In genomic region chr3:34441266-34441665, GRCm38 (mm10) we compare ENCODE assay signal across 11 mouse cellular contexts.
DNase-seq lines count a peak whose midpoint lies in the region; ATAC-seq lines count a peak whose summit lies in the region.
"Had no signal": no experiment of that assay in that cellular context is flagged by ENCODE, and none has a peak within 500 bp of the region (broad histone marks: within the 10 kb centered on the region; RNA-seq: fewer than 3 reads in every experiment).

No protein-coding gene starts in this region.

- H3K4me1 ChIP-seq in forebrain, embryonic 12.5 days, result peaks cover 51% of the 10 kb centered on the region
- peaks cover 37% of the 10 kb centered on the region for H3K4me1 ChIP-seq in neural tube, embryonic 13.5 days (replicated peaks)

- ATAC-seq in forebrain, embryonic 12.5 days (ENCODE audit: low FRiP score), result 0 out of 2 replicates have a peak, but pooled peaks have one; percentile 28
- ATAC-seq in neural tube, embryonic 13.5 days (ENCODE audit: low read depth), result peak; percentile 60; the same call in 1 of the 2 replicates

- WGBS in forebrain, embryonic 12.5 days, result 5% methylated on average over 5 of the region's 5 CpGs
- WGBS in neural tube, embryonic 13.5 days, result 12% methylated on average over 5 of the region's 5 CpGs

- peak; percentile 74 for DNase-seq in layer of hippocampus, adult 11-12 months (ENCODE audit: low spot score)
- no peak for DNase-seq in layer of hippocampus, postnatal 25 days (ENCODE audit: extremely low spot score in 1 of 2, low spot score in 1 of 2)
- peak; percentile 40 to 47 for DNase-seq in layer of hippocampus, postnatal 10 days (ENCODE audit: low spot score in 2 of 2)
- DNase-seq in kidney, postnatal 4 days, result no peak
- DNase-seq in adrenal gland, adult (ENCODE audit: inconsistent age in 2 of 2, low spot score in 1 of 2), result no peak
- no peak for DNase-seq in gastrocnemius, postnatal 36 days
- DNase-seq: cerebellum, postnatal 14 days had no signal

- H3K4me2 ChIP-seq in forebrain, embryonic 12.5 days, result peak overlapping the region; percentile 13; the same call in 1 of the 2 replicates
- no peak overlapping the region for H3K4me2 ChIP-seq in neural tube, embryonic 13.5 days
- H3K4me2 ChIP-seq: stomach, embryonic 15.5 days had no signal

- H3K4me3 ChIP-seq in forebrain, embryonic 12.5 days (replicated peaks), result no peak overlapping the region
- H3K4me3 ChIP-seq in neural tube, embryonic 13.5 days, result no peak overlapping the region
- H3K4me3 ChIP-seq: stomach, embryonic 15.5 days had no signal

- H3K27me3 ChIP-seq in forebrain, embryonic 12.5 days, result peaks cover 8% of the 10 kb centered on the region
- peaks cover 26% of the 10 kb centered on the region for H3K27me3 ChIP-seq in neural tube, embryonic 13.5 days
- H3K27me3 ChIP-seq: stomach, embryonic 15.5 days had no signal

- no peaks in the 10 kb centered on the region for H3K9me3 ChIP-seq in forebrain, embryonic 12.5 days
- no peaks in the 10 kb centered on the region for H3K9me3 ChIP-seq in neural tube, embryonic 13.5 days
- H3K9me3 ChIP-seq: stomach, embryonic 15.5 days had no signal

- intact Hi-C loops in gastrocnemius, postnatal 36 days (cut with DNase I), result no loop called here

- H3K9ac ChIP-seq in forebrain, embryonic 12.5 days, result no peak overlapping the region
- H3K9ac ChIP-seq in neural tube, embryonic 13.5 days, result no peak overlapping the region
- H3K9ac ChIP-seq: stomach, embryonic 15.5 days had no signal

- H3K36me3 ChIP-seq in forebrain, embryonic 12.5 days (replicated peaks), result no peaks in the 10 kb centered on the region
- H3K36me3 ChIP-seq in neural tube, embryonic 13.5 days, result no peaks in the 10 kb centered on the region
- H3K36me3 ChIP-seq: stomach, embryonic 15.5 days had no signal

- H3K27ac ChIP-seq in forebrain, embryonic 12.5 days, result peak overlapping the region; percentile 75
- peak overlapping the region; percentile 59 for H3K27ac ChIP-seq in neural tube, embryonic 13.5 days (replicated peaks)
- H3K27ac ChIP-seq: kidney, postnatal 0 days; stomach, embryonic 15.5 days had no signal

Comparison
In these comparisons a context has a peak if more than half of its experiments do, and no peak if none do; other contexts are left out.
1. DNase-seq: peak in layer of hippocampus, adult 11-12 months (single experiment) and layer of hippocampus, postnatal 10 days (2 of 2); none in layer of hippocampus, postnatal 25 days (0 of 2), kidney, postnatal 4 days (0 of 2), adrenal gland, adult (0 of 2) and gastrocnemius, postnatal 36 days (0 of 2).